Mouse (Mus musculus) megakaryocyte, embryonic 14.5 days (primary cell): Measurements from ENCODE around the gene D1Ertd622e. TPM values are rescaled to one million over a fixed set of nuclear protein-coding genes. Genes with fewer than 3 reads are reported as not detected.
"Not testable (repeated sequence)": the region's sequence is repeated elsewhere in the genome, so short reads cannot be mapped to it uniquely, and the experiment has no call there.

Source experiments
- H3K27me3 ChIP-seq: replicated peaks from 2 replicates; pipeline ENCODE3; 2012; ENCODE audit warnings: inconsistent platforms
- H3K36me3 ChIP-seq: replicated peaks from 2 replicates; pipeline ENCODE3; 2012; ENCODE audit warnings: low read length, inconsistent platforms, mixed read lengths
- H3K4me1 ChIP-seq: 2 replicates; pipeline ENCODE4 v1.6.1; 2012; ENCODE audit warnings: inconsistent platforms
- H3K4me3 ChIP-seq: replicated peaks from 2 replicates; pipeline ENCODE3; 2012; ENCODE audit warnings: moderate library complexity, mild to moderate bottlenecking, inconsistent platforms
- H3K9me3 ChIP-seq: 2 replicates; pipeline ENCODE4 v1.6.1; 2012; ENCODE audit warnings: inconsistent platforms
- FLI1 ChIP-seq: IDR thresholded peaks from 2 replicates; pipeline ENCODE4 v1.6.1; 2012; ENCODE audit warnings: low read length, inconsistent platforms, mixed read lengths
- GATA1 ChIP-seq: IDR thresholded peaks from 3 replicates; pipeline ENCODE4 v1.6.1; 2012; ENCODE audit warnings: mixed read lengths, low read length, inconsistent platforms, borderline replicate concordance
- polyA plus RNA-seq: library from polyadenylated mRNA; stranded (reverse); fragments of >175 nt; gene quantifications from 2 replicates; pipeline ENCODE4 v1.2.3, GENCODE M21; 2012; ENCODE audit warnings: low replicate concordance; ENCODE audit not compliant: insufficient read depth

Gene D1Ertd622e
- polyA plus RNA-seq, 1 experiment = 4.7 TPM

DNA sequence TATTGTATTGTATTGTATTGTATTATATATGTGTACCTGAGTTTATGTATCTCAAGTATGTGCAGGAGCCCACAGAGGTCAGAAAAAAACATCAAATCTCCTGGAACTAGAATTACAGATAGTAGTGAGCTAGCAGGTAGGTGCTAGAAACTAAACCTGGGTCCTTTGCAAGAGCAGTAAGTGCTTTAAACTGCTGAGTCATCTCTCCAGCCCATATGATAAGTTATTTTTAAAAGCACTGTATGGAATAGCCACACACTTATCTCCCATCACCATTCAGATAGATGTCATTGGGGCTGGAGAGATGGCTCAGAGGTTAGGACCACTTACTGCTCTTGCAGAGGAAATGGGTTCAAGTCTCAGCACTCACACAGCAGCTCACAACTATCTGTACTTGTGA, 76.8 kb downstream of the D1Ertd622e start:
- Histone ChIP-seq H3K4me1 (no peaks in the 10 kb centered on the region), H3K36me3 (no peaks in the 10 kb centered on the region), H3K9me3 (no peaks in the 10 kb centered on the region; the same call in 1 of the 2 replicates), H3K27me3 (no peaks in the 10 kb centered on the region), H3K4me3 (no peak overlapping the region)
- no peak for TF ChIP-seq FLI1
- TF ChIP-seq GATA1 = no peak

GRCm38 (mm10) chr1:97584171-97584570, 77.7 kb downstream of the D1Ertd622e start:
- Histone ChIP-seq H3K4me3 (no peak overlapping the region), H3K27me3 (no peaks in the 10 kb centered on the region), H3K4me1 (no peaks in the 10 kb centered on the region), H3K9me3 (no peaks in the 10 kb centered on the region; the same call in 1 of the 2 replicates), H3K36me3 (no peaks in the 10 kb centered on the region)
- TF ChIP-seq GATA1 (no peak), FLI1 (no peak)

GRCm38 (mm10) chr1:97583085-97583484, 78.8 kb downstream of the D1Ertd622e start:
- TF ChIP-seq GATA1 (no peak), FLI1 (no peak)
- Histone ChIP-seq H3K4me1 (no peaks in the 10 kb centered on the region), H3K27me3 (no peaks in the 10 kb centered on the region), H3K9me3 (no peaks in the 10 kb centered on the region; the same call in 1 of the 2 replicates), H3K4me3 (no peak overlapping the region), H3K36me3 (no peaks in the 10 kb centered on the region)

DNA sequence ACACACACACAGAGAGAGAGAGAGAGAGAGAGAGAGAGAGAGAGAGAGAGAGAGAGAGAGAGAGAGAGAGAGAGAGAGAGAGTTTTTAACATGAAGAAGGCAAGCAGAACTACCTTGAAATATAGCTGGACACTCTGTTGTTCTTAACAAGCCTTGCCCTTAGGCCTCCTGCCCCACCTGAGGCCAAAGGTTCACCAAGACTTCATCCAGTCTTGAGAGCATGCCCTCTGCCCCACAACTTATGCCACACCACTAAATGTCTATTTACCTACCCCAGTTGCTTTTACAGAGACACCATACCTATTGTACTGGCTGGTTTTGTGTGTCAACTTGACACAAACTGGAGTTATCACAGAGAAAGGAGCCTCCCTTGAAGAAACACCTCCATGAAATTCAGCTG, 81.2 kb downstream of the D1Ertd622e start:
- not testable (repeated sequence) for H3K9me3 ChIP-seq, H3K36me3 ChIP-seq, H3K4me1 ChIP-seq, H3K27me3 ChIP-seq, H3K4me3 ChIP-seq

- no peak for TF ChIP-seq FLI1
- no peak for TF ChIP-seq GATA1
- Histone ChIP-seq H3K36me3 (no peaks in the 10 kb centered on the region), H3K4me3 (no peak overlapping the region)
Observed at GRCm38 (mm10) chr1:97580270-97580669, 81.6 kb downstream of the D1Ertd622e start.

GRCm38 (mm10) chr1:97578025-97578417, 83.9 kb downstream of the D1Ertd622e start:
- no peaks in the 10 kb centered on the region; the same call in 1 of the 2 replicates for H3K9me3 ChIP-seq
- no peaks in the 10 kb centered on the region for H3K36me3 ChIP-seq
- no peaks in the 10 kb centered on the region for H3K27me3 ChIP-seq
- TF ChIP-seq FLI1 (no peak), GATA1 (no peak)
- H3K4me3 ChIP-seq = no peak overlapping the region
- H3K4me1 ChIP-seq = no peaks in the 10 kb centered on the region

More at GRCm38 (mm10) chr1:97580270-97580669, 81.6 kb downstream of the D1Ertd622e start:
- Histone ChIP-seq H3K27me3 (no peaks in the 10 kb centered on the region), H3K9me3 (no peaks in the 10 kb centered on the region; the same call in 1 of the 2 replicates), H3K4me1 (no peaks in the 10 kb centered on the region)

- TF ChIP-seq GATA1 (no peak), FLI1 (no peak)
- H3K27me3 ChIP-seq = no peaks in the 10 kb centered on the region
Observed at GRCm38 (mm10) chr1:97577062-97578024, 84.5 kb downstream of the D1Ertd622e start.

GRCm38 (mm10) chr1:97576576-97576975, 85.3 kb downstream of the D1Ertd622e start:
- TF ChIP-seq FLI1 (no peak), GATA1 (no peak)
- H3K4me3 ChIP-seq = no peak overlapping the region
- H3K36me3 ChIP-seq = no peaks in the 10 kb centered on the region
- H3K4me1 ChIP-seq = no peaks in the 10 kb centered on the region
- H3K27me3 ChIP-seq = no peaks in the 10 kb centered on the region
- no peaks in the 10 kb centered on the region for H3K9me3 ChIP-seq

More at GRCm38 (mm10) chr1:97577062-97578024, 84.5 kb downstream of the D1Ertd622e start:
- H3K9me3 ChIP-seq = no peaks in the 10 kb centered on the region; the same call in 1 of the 2 replicates
- H3K4me1 ChIP-seq = no peaks in the 10 kb centered on the region
- H3K36me3 ChIP-seq = no peaks in the 10 kb centered on the region
- H3K4me3 ChIP-seq = no peak overlapping the region

GRCm38 (mm10) chr1:97570814-97571213, 91.1 kb downstream of the D1Ertd622e start:
- TF ChIP-seq GATA1 (no peak), FLI1 (no peak)
- H3K4me3 ChIP-seq = no peak overlapping the region

GRCm38 (mm10) chr1:97567956-97568355, 93.9 kb downstream of the D1Ertd622e start:
- Histone ChIP-seq H3K4me1 (no peaks in the 10 kb centered on the region), H3K4me3 (no peak overlapping the region), H3K27me3 (no peaks in the 10 kb centered on the region), H3K36me3 (no peaks in the 10 kb centered on the region), H3K9me3 (no peaks in the 10 kb centered on the region)
- no peak for TF ChIP-seq FLI1
- TF ChIP-seq GATA1 = no peak

More at GRCm38 (mm10) chr1:97570814-97571213, 91.1 kb downstream of the D1Ertd622e start:
- Histone ChIP-seq H3K36me3 (no peaks in the 10 kb centered on the region), H3K9me3 (no peaks in the 10 kb centered on the region), H3K27me3 (no peaks in the 10 kb centered on the region), H3K4me1 (no peaks in the 10 kb centered on the region)
